In genomic region chr5:120576781-120577301, GRCm38 (mm10) we compare ENCODE assay signal across 15 mouse cellular contexts. TPM values are rescaled to one million over a fixed set of nuclear protein-coding genes. Genes with fewer than 3 reads are reported as not detected.
DNase-seq lines count a peak whose midpoint lies in the region; ATAC-seq lines count a peak whose summit lies in the region.
"Had no signal": no experiment of that assay in that cellular context is flagged by ENCODE, and none has a peak within 500 bp of the region (broad histone marks: within the 10 kb centered on the region; RNA-seq: fewer than 3 reads in every experiment).

No protein-coding gene starts in this region.

- H3K27ac ChIP-seq in liver, embryonic 11.5 days (ENCODE audit: low read depth, low read length), result peak overlapping the region; percentile 90; the same call in 1 of the 2 replicates
- peak overlapping the region; percentile 82 for H3K27ac ChIP-seq in stomach, embryonic 16.5 days (ENCODE audit: low read length)
- H3K27ac ChIP-seq in hindbrain, embryonic 13.5 days, result no peak overlapping the region
- no peak overlapping the region for H3K27ac ChIP-seq in embryonic facial prominence, embryonic 10.5 days (replicated peaks)
- H3K27ac ChIP-seq: kidney, postnatal 0 days; midbrain, embryonic 15.5 days had no signal

- 66% methylated on average over 11 of the region's 11 CpGs for WGBS in liver, embryonic 11.5 days
- 64% methylated on average over 11 of the region's 11 CpGs for WGBS in stomach, embryonic 16.5 days
- 83% methylated on average over 11 of the region's 11 CpGs for WGBS in hindbrain, embryonic 13.5 days
- 82% methylated on average over 11 of the region's 11 CpGs for WGBS in embryonic facial prominence, embryonic 10.5 days

- no peaks in the 10 kb centered on the region for H3K9me3 ChIP-seq in liver, embryonic 11.5 days (ENCODE audit: control insufficient read depth, low read length)
- no peaks in the 10 kb centered on the region for H3K9me3 ChIP-seq in stomach, embryonic 16.5 days (replicated peaks; ENCODE audit: control insufficient read depth, low read length)
- H3K9me3 ChIP-seq in hindbrain, embryonic 13.5 days, result no peaks in the 10 kb centered on the region
- no peaks in the 10 kb centered on the region for H3K9me3 ChIP-seq in embryonic facial prominence, embryonic 10.5 days
- H3K9me3 ChIP-seq: limb, embryonic 12.5 days; midbrain, embryonic 15.5 days had no signal

- H3K9ac ChIP-seq in liver, embryonic 11.5 days (ENCODE audit: low read depth, low read length), result peak overlapping the region; percentile 14; the same call in 1 of the 2 replicates
- no peak overlapping the region for H3K9ac ChIP-seq in stomach, embryonic 16.5 days (ENCODE audit: low read length)
- H3K9ac ChIP-seq in hindbrain, embryonic 13.5 days, result no peak overlapping the region
- H3K9ac ChIP-seq: limb, embryonic 12.5 days; midbrain, embryonic 15.5 days had no signal

- H3K4me3 ChIP-seq in liver, embryonic 11.5 days (ENCODE audit: low read depth, low read length), result no peak overlapping the region
- H3K4me3 ChIP-seq in stomach, embryonic 16.5 days (replicated peaks; ENCODE audit: low read length), result no peak overlapping the region
- no peak overlapping the region for H3K4me3 ChIP-seq in hindbrain, embryonic 13.5 days
- H3K4me3 ChIP-seq in embryonic facial prominence, embryonic 10.5 days, result no peak overlapping the region
- H3K4me3 ChIP-seq: limb, embryonic 12.5 days; midbrain, embryonic 15.5 days had no signal

- peaks cover 33% of the 10 kb centered on the region for H3K4me1 ChIP-seq in liver, embryonic 11.5 days (replicated peaks; ENCODE audit: control insufficient read depth, insufficient read depth, low read length)
- H3K4me1 ChIP-seq in stomach, embryonic 16.5 days (ENCODE audit: control insufficient read depth, insufficient read depth, low read length), result peaks cover 39% of the 10 kb centered on the region
- peaks cover 40% of the 10 kb centered on the region for H3K4me1 ChIP-seq in hindbrain, embryonic 13.5 days (replicated peaks)
- H3K4me1 ChIP-seq in embryonic facial prominence, embryonic 10.5 days, result peaks cover 58% of the 10 kb centered on the region

- peak overlapping the region; percentile 1; the same call in 1 of the 2 replicates for H3K4me2 ChIP-seq in liver, embryonic 11.5 days
- no peak overlapping the region for H3K4me2 ChIP-seq in stomach, embryonic 16.5 days (ENCODE audit: low read depth, low read length)
- H3K4me2 ChIP-seq in hindbrain, embryonic 13.5 days, result no peak overlapping the region
- H3K4me2 ChIP-seq: limb, embryonic 12.5 days; midbrain, embryonic 15.5 days had no signal

- DNase-seq in cerebellum, postnatal 10 days, result peak; percentile 56 to 57
- DNase-seq in cerebellum, adult 8-10 months, result no peak
- peak; percentile 39 for DNase-seq in T-cell, adult 2 months (ENCODE audit: low spot score)
- no peak for DNase-seq in liver, embryonic 11.5 days (ENCODE audit: low spot score)
- no peak for DNase-seq in left cerebral cortex, postnatal 25 days (ENCODE audit: low spot score in 2 of 2)
- no peak for DNase-seq in embryonic facial prominence, embryonic 10.5 days (ENCODE audit: low spot score)
- DNase-seq: cerebellum, adult 9-11 months; right cerebral cortex, adult 18-20 months had no signal

- intact Hi-C loops in left cerebral cortex, postnatal 25 days (cut with DNase I), result no loop called here

- H3K27me3 ChIP-seq in liver, embryonic 11.5 days (replicated peaks; ENCODE audit: control insufficient read depth, insufficient read depth, low read length), result no peaks in the 10 kb centered on the region
- H3K27me3 ChIP-seq in stomach, embryonic 16.5 days (ENCODE audit: control insufficient read depth, insufficient read depth, low read length), result no peaks in the 10 kb centered on the region
- H3K27me3 ChIP-seq in hindbrain, embryonic 13.5 days, result no peaks in the 10 kb centered on the region
- H3K27me3 ChIP-seq in embryonic facial prominence, embryonic 10.5 days (replicated peaks; ENCODE audit: low read depth, poor library complexity, severe bottlenecking), result no peaks in the 10 kb centered on the region
- H3K27me3 ChIP-seq: limb, embryonic 12.5 days; midbrain, embryonic 15.5 days had no signal

- peak; percentile 37 for ATAC-seq in liver, embryonic 11.5 days (replicated peaks; ENCODE audit: low FRiP score)
- ATAC-seq in stomach, embryonic 16.5 days (ENCODE audit: insufficient read depth, low FRiP score), result peak; percentile 44; the same call in 1 of the 2 replicates
- no peak for ATAC-seq in hindbrain, embryonic 13.5 days (ENCODE audit: low FRiP score)
- ATAC-seq: forebrain, embryonic 16.5 days; midbrain, embryonic 15.5 days had no signal

- peaks cover 6% of the 10 kb centered on the region for H3K36me3 ChIP-seq in liver, embryonic 11.5 days (ENCODE audit: control insufficient read depth, insufficient read depth, low read length)
- no peaks in the 10 kb centered on the region for H3K36me3 ChIP-seq in stomach, embryonic 16.5 days (ENCODE audit: control insufficient read depth, insufficient read depth, low read length)
- H3K36me3 ChIP-seq in hindbrain, embryonic 13.5 days, result 0 out of 2 replicates have a peak, but pooled peaks cover under 1% of the 10 kb centered on the region
- H3K36me3 ChIP-seq in embryonic facial prominence, embryonic 10.5 days (replicated peaks), result peaks cover 17% of the 10 kb centered on the region
- H3K36me3 ChIP-seq: midbrain, embryonic 15.5 days had no signal

RNA-seq across cellular contexts. Expression of gene Tpcn1, which starts 11.6 kb away (rescaled TPM):
- 27.4 and 29.7 TPM in 2 replicates for polyA plus RNA-seq in liver, embryonic 11.5 days (2014; fragmentation: Nextera tagmentation; extraction: Ambion mirVana)
- polyA plus RNA-seq in stomach, embryonic 16.5 days (2015; fragmentation: Nextera tagmentation; extraction: Ambion mirVana), result 21.5 and 23.8 TPM in 2 replicates
- 18.2 and 18.7 TPM in 2 replicates for polyA plus RNA-seq in hindbrain, embryonic 13.5 days (2015; fragmentation: Nextera tagmentation; extraction: Ambion mirVana)
- 10 to 100 TPM; 33.9 to 39.4 TPM for total RNA-seq in left cerebral cortex, postnatal 25 days (2021)
- 11.9 and 12.3 TPM in 2 replicates for polyA plus RNA-seq in embryonic facial prominence, embryonic 10.5 days (2016; fragmentation: Nextera tagmentation; extraction: Ambion mirVana)

RNA-seq across cellular contexts. Expression of gene Iqcd, which starts 12.0 kb away (rescaled TPM):
- polyA plus RNA-seq in liver, embryonic 11.5 days (2014; fragmentation: Nextera tagmentation; extraction: Ambion mirVana), result 1.3 and 1.5 TPM in 2 replicates
- polyA plus RNA-seq in stomach, embryonic 16.5 days (2015; fragmentation: Nextera tagmentation; extraction: Ambion mirVana), result 0.34 and 0.67 TPM in 2 replicates
- polyA plus RNA-seq in hindbrain, embryonic 13.5 days (2015; fragmentation: Nextera tagmentation; extraction: Ambion mirVana), result 2.4 and 2.6 TPM in 2 replicates
- total RNA-seq in left cerebral cortex, postnatal 25 days (2021), result under 1 TPM; 0.32 to 0.48 TPM
- polyA plus RNA-seq in embryonic facial prominence, embryonic 10.5 days (2016; fragmentation: Nextera tagmentation; extraction: Ambion mirVana), result 0.65 and 0.81 TPM in 2 replicates

RNA-seq across cellular contexts. Expression of gene Rita1, which starts 35.5 kb away (rescaled TPM):
- 9.0 and 13.1 TPM in 2 replicates for polyA plus RNA-seq in liver, embryonic 11.5 days (2014; fragmentation: Nextera tagmentation; extraction: Ambion mirVana)
- polyA plus RNA-seq in stomach, embryonic 16.5 days (2015; fragmentation: Nextera tagmentation; extraction: Ambion mirVana), result 13.4 and 13.5 TPM in 2 replicates
- 26.2 TPM in 2 replicates for polyA plus RNA-seq in hindbrain, embryonic 13.5 days (2015; fragmentation: Nextera tagmentation; extraction: Ambion mirVana)
- total RNA-seq in left cerebral cortex, postnatal 25 days (2021), result 10 to 100 TPM; 31.4 to 32.6 TPM
- 19.4 and 20.1 TPM in 2 replicates for polyA plus RNA-seq in embryonic facial prominence, embryonic 10.5 days (2016; fragmentation: Nextera tagmentation; extraction: Ambion mirVana)

RNA-seq across cellular contexts. Expression of gene Ddx54, which starts 35.7 kb away (rescaled TPM):
- 46.7 and 47.0 TPM in 2 replicates for polyA plus RNA-seq in liver, embryonic 11.5 days (2014; fragmentation: Nextera tagmentation; extraction: Ambion mirVana)
- polyA plus RNA-seq in stomach, embryonic 16.5 days (2015; fragmentation: Nextera tagmentation; extraction: Ambion mirVana), result 41.9 and 45.6 TPM in 2 replicates
- 44.0 and 47.7 TPM in 2 replicates for polyA plus RNA-seq in hindbrain, embryonic 13.5 days (2015; fragmentation: Nextera tagmentation; extraction: Ambion mirVana)
- 10 to 100 TPM; 38.7 to 39.6 TPM for total RNA-seq in left cerebral cortex, postnatal 25 days (2021)
- 62.3 and 64.3 TPM in 2 replicates for polyA plus RNA-seq in embryonic facial prominence, embryonic 10.5 days (2016; fragmentation: Nextera tagmentation; extraction: Ambion mirVana)

RNA-seq across cellular contexts. Expression of gene Cfap73, which starts 57.2 kb away (rescaled TPM):
- not detected in 2 replicates for polyA plus RNA-seq in liver, embryonic 11.5 days (2014; fragmentation: Nextera tagmentation; extraction: Ambion mirVana)
- not detected in 2 replicates for polyA plus RNA-seq in stomach, embryonic 16.5 days (2015; fragmentation: Nextera tagmentation; extraction: Ambion mirVana)
- polyA plus RNA-seq in hindbrain, embryonic 13.5 days (2015; fragmentation: Nextera tagmentation; extraction: Ambion mirVana), result 0.28 and 0.49 TPM in 2 replicates
- total RNA-seq in left cerebral cortex, postnatal 25 days (2021), result not detected
- 0.27 TPM in 1 of 2 replicates, not detected in the other for polyA plus RNA-seq in embryonic facial prominence, embryonic 10.5 days (2016; fragmentation: Nextera tagmentation; extraction: Ambion mirVana)
- polyA plus RNA-seq: heart, embryonic 14.5 days; kidney, postnatal 0 days; limb, embryonic 12.5 days had no signal

Comparison
In these comparisons a context has a peak if more than half of its experiments do, and no peak if none do; other contexts are left out.
1. DNase-seq: peak in cerebellum, postnatal 10 days (2 of 2) and T-cell, adult 2 months (single experiment); none in cerebellum, adult 8-10 months (single experiment), liver, embryonic 11.5 days (single experiment), left cerebral cortex, postnatal 25 days (0 of 2) and embryonic facial prominence, embryonic 10.5 days (single experiment).
2. H3K27ac ChIP-seq: peak in liver, embryonic 11.5 days (single experiment) and stomach, embryonic 16.5 days (single experiment); none in hindbrain, embryonic 13.5 days (single experiment) and embryonic facial prominence, embryonic 10.5 days (single experiment).